Mouse (Mus musculus): Measurements from ENCODE around the gene Armh3.

Gene Armh3

DNA sequence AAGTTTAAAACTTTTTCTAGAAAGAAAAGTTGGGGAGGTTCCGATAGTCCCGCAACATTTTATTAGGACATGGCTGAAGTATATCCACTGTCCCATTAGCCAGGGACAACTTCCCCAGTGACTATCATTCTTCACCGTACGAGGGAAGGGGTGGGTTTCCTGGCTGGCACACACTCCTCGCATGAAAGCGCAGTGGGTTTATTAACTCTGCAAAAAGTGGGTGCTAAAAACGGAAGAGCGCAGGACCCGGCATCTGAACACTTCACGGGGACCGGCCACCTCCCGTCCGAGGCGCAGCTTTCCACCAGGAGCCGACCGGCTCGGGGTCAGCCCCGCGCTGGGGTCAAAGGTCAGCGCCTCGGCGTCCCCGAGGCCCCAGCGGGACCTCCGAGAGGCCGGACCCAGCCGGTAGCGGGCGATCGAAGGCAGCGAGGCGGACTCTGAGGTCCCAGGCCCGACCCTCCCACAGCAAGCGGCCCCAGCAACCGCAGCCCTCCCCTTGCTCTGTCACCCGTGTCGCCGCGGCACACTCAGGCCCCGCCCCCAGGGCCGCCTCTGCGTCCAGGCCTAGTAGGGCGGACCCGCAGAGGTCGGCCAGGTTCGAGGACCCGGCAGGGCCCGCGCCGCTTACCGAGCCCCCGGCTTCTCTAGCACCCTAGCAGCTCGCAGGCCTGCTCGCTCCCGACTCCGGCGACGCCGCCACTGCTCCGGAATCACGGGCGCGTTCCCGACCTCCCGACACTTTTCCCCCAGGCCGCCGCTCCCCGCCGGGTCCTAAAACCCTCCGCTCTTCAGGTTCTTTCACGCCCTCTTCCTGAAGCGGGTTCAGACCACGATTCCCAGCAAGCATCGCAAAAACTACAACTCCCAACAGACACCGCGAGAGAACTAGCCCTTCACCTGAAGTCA lies at the start of gene Armh3:
Gene Armh3 (minus strand): TSS at position 704 of the 909 bp plus-strand sequence.
- peak; percentile 94 for DNase-seq

DNA sequence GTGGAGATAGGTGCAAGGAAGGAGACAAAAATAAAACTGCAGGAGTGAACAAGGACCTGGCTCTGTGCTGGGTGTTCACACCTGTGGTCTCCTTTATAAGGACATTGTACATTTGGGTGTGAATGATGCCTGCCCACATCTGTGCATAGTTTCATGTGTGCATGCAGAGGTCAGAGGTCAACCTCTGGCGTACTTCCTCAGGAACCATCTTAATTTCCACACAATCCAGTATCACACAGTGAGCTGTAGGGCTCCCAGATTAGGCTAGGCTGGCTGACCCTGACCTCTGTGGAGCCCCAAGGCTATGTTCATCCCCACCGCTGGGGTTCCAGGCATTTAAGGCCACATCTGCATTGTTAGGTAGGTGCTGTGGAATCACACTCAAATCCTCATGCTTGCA lies 49.1 kb upstream of the Armh3 start:
- no peak for DNase-seq

DNA sequence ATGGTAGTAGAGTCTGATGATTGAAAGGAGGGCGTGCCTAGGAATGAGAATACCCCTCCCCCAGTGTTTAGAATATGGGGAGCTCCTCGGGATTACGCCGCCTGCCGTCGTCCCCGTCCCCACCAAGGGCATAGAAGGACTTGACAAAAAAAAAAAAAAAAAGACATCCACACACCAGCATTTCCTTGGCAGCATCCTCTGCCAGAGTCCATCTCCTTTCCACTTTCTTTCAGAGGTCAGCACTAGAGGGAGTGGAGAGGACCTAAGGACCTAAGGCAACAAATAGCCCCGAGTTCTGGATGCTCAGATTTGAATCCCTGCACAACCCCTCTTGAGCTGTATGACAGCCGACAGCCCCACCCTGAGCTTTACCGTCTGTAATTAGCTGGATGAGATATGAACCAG lies 48.3 kb upstream of the Armh3 start:
- no peak for DNase-seq

DNA sequence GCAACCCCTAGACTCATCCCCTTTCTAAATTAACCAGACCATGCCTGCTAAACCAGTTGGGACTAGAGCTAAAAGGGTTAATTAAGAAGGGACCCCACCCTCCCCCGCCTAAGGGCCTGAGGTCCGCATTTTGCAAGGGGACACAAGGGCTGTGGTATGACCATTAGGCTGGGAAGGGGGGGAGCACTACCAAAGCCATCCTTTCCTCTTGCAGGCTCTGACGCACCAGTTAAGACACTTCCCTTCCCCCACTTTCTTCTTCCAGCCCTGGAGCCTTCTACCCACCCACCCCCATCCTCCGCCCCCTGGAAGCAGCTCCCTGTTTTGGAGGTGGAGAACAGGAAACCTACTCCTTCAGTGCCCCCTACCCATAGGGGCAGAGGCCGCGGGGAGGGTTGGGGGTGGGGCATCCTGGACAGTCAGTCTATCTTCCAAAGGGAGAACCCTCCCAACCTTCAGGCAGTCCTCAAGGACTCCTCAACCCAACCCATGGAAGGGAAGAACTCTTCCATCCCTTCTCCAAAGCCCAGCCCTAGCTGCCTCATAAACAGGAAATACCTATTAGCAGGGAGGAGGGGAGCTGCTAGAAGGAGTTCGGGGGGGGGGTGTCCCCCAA lies 47.5 kb upstream of the Armh3 start:
- DNase-seq = peak; percentile 52

DNA sequence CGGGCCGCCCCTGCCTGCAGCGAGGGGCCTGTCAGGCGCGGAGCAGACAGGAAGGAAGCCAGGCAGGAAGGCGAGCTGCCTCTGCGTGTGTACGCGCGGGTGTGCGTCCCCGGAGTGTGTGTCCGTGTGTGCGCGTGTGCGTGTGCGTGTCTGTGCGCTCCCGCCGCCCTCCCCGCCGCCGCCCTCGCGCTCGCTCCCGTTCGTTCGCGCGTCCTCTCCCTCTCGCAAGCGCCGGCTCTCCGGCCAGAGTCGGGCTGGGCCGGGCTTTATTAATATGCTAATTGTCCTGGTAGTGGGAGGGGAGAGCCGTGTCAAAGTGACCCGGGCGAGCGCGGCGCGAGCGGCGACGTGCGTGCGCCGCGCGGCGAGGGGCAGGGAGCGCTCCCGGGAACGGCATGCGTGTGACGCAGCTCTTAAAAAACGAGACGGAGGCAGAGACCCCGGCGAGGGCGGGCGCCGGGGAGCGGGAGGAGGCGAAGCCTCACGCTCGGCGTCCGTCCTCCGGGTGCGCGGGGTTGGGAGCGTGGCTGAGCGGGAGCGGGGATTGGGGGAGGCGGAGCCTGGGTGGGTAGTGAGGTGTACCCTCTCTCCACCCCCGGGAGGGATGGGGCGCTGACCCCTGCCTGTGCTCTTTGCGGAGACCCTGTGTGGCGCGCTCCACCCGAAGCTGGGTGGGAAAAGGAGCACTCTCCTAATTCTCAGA lies 46.9 kb upstream of the Armh3 start, which contains the start of gene Ldb1:
Gene Ldb1 (minus strand): TSS at position 222 of the 703 bp plus-strand sequence.
- peak; percentile 85 for DNase-seq

DNA sequence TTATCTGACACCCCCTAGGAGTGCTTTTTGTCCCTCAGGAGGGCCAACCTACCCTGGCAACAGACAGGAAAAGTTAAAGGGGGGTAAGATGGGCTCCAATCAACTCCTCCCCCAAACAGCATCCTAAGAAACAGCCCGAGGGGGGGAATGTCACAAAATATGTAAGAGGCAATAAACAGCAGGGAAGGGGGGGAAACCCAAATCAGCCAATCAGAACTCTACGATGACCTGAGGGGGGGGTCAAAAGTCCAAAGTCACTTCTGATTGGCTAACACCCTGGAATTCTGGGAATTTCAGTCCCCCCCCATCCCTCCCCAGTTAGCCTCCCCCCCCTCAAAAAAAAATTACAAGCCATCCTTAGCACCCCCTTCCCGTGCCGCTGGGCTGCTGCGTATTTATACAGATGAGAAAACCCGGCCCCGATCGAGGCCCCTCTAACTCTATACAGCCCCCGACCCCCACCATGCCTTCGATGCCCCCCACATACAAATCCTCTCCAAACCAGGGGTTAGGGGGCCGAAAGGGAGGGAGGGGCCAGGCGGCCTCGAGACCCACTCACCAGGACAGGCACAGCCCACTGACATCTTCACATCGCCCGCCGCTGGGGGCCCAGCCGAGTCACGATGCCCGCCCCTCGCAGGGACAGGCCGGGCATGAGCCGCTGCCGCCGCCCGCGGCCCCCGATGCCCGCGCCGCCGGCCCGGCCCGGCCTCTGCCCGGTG lies 46.1 kb upstream of the Armh3 start, which contains the start of gene Pprc1:
Gene Pprc1 (plus strand): TSS at position 616 of the 722 bp plus-strand sequence.
- DNase-seq = no peak

DNA sequence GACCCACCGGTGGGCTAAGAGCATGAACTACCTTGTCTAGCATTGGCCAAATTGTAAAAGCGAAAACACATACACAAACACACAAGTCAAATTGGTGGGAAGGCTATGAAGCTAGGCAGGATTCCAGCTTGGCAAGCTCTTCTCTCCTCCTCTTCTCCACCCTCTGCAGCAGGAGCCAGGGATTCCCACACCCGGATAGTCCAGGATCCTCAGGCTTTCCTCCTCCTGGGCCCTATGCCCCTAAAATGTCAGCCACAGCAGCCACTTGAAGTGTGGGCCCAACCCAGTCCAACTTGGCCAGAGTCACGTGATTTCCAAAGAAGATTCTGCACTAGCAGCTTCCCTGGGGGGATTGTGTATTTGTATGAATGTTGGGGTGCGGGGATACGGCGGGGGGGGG lies 45.1 kb upstream of the Armh3 start:
- no peak for DNase-seq

DNA sequence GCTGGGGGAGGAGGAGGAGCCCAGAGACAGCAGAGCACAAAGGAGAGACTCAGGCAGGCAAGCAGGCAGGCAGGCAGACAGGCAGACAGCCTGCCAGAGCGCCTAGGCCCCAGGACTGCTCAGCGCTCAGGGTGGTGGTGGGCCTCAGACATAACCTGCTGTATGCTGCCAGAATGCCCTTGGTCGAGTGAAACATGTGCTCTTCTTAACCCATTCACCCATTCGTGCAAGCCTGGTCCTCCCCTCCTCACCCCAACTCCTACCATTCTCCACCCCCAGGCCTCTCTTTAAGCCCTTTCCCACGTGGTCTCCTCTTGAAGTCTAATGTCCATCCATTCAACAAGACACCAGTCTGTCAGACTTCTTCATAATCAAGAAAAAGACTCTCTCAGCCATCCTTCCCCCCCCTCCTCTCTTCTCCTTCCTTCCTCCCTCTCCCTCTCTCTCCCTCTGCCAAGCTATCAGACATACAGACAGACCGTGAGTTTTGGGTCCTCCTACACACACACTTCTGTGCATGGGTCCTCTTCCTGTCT lies 44.3 kb upstream of the Armh3 start:
- peak; percentile 60 for DNase-seq

DNA sequence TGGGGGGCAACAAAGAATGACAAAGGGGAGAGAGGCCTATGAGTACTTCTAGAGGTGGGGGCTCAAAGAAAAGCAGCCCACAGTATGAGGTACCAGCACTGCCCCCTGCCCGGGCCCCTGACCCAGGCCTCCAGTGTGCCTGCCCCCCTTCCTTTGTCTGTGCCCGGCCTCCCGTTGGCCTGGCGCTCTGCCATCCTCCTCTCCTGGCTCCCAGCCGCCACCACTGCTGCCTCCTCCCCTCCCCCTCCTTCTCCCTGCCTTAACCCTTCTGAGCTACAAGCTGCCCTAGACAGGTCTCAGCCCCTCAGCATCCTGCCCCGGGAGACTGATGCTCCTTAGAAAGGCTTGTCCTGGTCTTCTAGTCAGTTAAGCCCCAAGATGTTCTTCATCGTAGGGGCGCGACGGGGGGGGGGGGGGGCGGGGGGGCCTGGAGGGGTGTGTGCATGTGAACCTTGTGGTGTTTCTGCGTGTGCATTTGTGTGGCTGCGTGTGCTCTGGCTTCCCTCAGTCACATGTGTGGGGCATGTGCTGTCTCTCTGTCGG lies 43.7 kb upstream of the Armh3 start:
- peak; percentile 62 for DNase-seq

DNA sequence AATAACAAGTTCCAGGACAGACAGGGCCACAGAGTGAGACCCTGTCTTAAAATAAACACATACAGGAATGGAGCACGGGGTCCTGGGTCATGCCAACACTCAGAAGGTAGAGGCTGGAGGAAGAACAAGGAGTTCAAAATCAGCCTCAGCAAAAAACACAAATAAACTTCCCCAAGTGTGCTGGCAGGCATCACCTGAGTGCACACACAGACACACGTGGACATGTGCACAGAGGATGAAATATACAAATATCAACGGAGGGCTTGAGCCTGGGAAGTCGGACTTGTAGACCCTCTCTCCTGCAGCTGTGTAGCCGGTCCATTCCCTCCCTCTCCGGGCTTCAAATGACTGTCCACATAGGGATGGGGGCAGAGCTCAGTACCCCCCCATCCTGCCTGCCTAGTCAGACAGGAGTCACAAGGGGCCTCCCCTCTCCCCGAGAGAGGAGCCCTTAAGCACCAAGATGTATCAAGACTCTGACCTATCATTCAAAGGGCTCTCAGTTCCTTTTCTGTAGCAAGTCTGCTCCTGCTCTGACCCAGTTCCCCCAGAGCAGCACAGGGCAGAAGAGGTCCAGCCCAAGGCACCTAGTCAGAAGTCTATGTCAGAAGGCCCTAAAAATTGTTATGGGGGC lies 43.1 kb upstream of the Armh3 start:
- DNase-seq = no peak

DNA sequence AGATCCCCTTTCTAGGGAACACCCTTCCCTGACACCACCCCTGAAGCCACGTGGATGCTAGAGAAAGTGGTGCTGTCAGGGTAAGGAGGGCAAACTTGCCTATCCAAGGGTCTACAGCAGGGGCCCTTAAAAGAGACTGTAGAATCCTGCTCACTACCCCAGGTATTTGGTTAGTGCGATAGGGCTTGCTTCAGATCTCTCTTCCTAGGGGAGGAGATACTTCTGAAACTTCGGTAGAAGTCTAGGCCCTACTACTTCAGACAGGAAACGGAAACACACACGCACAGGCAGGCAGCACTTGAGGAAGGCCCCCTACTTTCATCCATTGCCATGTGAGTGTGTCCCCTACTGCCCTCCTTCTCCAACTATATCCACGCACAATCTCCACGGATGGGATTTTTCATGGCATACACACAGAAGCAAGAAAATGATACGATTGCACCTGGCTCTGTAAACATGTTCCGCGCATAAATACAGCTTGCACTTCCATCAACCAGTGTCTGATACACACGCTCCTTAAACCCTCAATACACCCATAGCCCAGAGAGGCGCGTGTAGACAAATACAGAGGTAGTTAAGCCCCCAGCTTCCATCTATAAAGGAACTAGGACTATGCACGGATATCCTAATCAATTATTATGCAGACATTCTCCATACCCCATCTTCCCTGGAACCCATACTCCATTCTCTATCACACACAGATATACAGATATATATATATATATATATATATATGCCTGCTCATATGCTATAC lies 42.0 kb upstream of the Armh3 start:
- DNase-seq = no peak

DNA sequence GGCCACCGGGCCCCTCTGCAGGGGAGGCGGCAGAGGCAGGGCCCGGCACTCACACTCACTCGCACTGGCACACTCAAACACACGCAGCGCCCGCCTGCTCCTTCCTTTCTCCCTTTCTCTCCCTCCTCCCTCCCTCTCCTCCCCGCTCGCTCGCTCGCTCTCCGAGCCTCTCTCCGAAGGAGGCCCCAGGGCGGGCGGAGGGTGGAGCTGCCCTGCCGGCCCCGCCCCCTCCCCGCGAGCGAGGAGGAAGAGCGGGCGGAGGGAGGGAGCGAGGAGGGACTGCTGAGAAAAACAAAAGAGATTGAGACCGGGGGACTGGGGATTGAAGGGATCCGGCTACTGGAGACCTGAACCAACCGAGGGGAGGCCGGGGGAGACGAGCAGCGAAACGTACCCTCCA lies 41.2 kb upstream of the Armh3 start:
- peak; percentile 88 for DNase-seq

DNA sequence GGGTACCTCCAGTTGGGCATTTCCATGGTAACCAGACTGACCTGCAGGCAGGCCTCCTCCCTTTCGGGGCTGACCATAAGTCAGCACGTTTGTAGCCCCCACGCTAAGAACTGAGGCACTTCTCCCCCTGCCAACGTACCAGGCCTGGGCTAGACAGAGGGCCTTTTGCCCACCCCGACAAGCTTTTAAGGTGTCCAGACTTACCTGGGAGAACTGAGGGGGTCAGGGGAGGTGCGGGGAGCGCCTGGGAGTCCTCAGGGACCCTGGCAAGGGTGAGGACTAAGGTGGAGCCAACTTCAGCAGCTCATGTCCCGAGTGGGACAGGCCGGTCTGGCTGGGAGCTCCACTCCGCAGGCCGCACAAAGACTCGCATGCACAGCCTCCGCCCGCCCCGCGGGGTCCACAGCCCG lies 40.6 kb upstream of the Armh3 start:
- no peak for DNase-seq

DNA sequence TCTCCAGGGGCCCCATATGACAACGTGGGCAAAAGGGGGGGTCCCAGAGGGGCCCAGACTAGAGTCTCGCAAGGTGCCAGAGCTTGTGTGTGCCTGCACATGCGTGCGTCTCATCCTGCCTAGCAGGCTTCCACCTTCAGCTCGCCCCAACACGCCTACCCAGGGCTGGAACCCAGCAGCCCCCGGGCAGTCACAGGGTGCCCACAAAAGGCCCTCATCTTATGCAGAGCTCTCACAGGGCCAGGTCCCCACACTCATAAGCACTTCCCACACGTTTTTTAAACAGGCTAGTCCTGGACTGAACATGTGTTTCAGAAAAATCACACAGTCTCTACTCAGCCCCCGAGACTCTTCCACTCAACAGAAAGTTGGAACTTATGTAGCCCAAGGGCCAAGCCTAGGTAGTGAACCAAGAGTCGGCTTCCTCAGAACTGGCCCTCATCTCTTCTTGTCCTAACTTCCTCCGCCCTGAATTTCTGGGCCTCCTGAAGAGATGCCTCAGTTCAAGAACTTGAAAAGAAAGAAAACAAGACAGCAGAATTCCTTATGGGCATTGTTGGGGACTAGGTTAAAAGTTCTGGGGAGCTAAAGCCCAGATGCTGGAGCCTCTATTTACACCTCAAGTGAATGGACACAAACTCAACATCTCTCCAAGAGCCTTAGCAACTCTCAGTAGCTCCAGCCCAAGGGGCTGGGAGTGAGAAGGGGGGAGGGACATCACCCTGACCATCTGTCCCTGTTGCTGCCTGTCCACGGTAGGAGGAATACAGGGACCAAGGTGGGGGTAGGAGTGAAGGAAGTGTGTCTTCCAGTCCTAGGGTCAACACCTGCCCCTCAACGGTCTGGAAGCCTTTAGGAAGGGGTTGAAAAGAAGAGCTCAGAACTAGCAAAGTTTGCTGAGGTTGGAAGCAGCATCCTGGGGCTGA lies 39.9 kb upstream of the Armh3 start:
- no peak for DNase-seq

DNA sequence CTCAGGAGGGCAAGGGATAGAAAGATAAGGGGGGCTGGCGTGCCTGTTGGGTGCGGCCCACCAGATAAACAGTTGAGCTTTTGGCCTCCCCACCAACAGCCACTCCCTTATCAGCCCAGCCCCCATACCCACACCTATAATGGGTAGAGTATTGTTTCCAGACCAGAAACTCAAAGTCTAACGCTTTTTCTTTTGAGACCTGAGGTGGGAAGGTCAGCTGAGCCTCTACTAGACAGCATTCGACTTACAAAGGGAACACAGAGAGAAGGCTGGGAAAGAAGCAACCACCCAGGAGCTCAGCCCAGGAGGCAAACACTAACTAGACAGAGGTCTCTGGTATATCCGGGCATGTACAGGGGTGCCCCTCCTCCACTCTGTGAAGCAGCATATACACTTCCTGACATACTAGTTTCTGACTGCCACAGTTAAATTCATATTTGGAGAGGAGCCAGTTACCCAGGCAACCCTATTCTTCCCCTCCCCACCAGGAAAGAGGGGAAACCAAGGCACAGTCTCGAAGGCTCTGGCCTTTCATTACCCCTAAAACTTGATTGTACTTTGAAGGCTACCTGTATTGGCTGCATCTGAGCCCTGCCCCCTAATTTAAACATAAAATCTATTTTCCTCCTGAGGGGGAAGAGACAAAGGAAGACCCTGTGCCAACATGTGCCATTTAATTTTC lies 39.1 kb upstream of the Armh3 start:
- no peak for DNase-seq

DNA sequence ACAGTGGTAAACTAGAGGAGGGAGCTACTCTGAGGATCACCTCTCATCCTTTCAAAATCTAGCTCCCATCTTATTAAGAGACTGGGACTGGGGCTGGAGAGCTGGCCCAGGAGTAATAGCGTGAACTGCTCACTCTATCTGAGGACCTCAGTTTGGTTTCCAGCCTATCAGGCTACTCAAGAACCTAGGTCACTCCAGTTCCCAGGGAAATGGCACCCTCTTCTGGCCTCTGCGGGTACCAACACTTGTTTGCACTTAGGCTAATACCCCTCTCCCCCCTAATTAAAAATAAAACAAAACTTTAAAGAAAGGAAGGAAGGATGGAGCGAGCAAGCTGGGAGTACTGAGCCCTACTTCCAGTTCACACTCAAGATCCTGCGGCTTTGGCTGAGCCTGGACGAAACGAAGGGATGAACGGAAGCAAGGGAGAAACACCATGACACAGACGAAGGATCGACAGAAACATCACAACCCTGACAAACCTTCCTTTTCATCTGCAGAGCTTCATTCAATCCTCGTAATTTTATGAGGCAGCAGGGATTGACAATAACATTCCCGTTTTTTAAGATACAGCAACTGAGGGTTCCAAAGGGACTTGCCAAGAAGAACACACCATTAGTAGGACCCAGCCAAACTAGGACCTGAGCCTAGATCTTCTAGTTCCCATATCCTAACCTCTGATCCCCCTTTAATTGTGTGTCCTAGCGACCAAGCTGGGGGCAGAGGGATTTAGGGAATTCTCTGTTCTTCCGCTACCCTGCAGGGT lies 38.4 kb upstream of the Armh3 start:
- DNase-seq = no peak

DNA sequence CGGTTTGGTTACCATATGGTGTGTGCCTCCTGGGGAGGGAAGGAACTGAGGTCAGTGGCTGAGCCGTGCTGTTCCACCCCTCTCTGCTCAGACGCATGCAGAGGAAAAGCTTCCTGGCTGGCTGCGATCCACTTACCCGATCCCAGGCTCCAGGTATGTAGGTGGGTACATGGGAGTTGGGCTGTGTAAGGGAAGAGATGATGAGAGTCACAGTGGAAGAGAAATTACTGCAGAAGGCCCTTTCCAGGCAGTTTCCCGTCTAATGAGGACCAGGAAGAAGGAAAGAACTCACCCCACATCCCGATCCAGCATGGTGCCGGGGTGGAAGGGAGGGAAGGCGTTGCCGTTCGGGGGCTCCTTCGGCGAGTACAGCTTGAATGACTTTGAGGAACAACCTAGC lies 37.7 kb upstream of the Armh3 start:
- no peak for DNase-seq

DNA sequence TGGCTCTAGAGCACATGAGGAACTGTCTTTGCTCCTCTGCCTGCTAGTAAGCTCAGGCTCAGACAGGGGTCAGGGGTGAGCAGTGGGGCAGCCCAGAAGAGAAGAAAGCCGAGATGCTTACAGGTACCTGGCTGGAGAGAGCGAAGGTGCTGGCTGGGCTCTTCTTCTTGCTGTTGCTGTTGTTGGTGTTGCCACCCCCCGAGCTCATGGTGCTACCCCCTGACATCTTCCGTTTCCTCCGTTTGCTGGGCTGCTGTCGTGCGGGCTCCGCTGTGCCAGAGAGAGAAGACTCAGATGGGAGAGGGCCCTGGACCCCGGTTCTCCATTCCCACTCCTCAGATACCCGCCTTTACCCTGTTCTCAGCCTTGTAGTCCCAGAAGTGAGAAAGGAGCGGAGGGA lies 35.6 kb upstream of the Armh3 start:
- no peak for DNase-seq

Data from right cerebral cortex, postnatal 25 days (tissue).